Mouse (Mus musculus) heart, embryonic 13.5 days (tissue): ENCODE measurements around the gene Bmp8b. TPM values are rescaled to one million over a fixed set of nuclear protein-coding genes. Genes with fewer than 3 reads are reported as not detected.
"Not testable (repeated sequence)": the region's sequence is repeated elsewhere in the genome, so short reads cannot be mapped to it uniquely, and the experiment has no call there.

ENCODE experiments used
- ATAC-seq: fragments of 200-750 bp; cut with Nextera tagmentation; 2 replicates; pipeline ENCODE4 v1.8.0; 2017; ENCODE audit warnings: moderate TSS enrichment; ENCODE audit not compliant: insufficient number of reproducible peaks, low FRiP score, low TSS enrichment; ENCODE audit errors: extremely low read depth
- H3K27ac ChIP-seq: fragments of 300-500 bp; sonication (generic); replicated peaks from 2 replicates; pipeline ENCODE4 v1.5.1; 2015; ENCODE audit warnings: moderate library complexity, mild to moderate bottlenecking, inconsistent platforms
- H3K27me3 ChIP-seq: fragments of 300-500 bp; sonication (generic); replicated peaks from 2 replicates; pipeline ENCODE4 v1.6.1; 2015; ENCODE audit warnings: mild to moderate bottlenecking, inconsistent platforms
- H3K36me3 ChIP-seq: fragments of 300-500 bp; sonication (generic); 2 replicates; pipeline ENCODE4 v1.6.1; 2015; ENCODE audit warnings: mild to moderate bottlenecking, inconsistent platforms
- H3K4me1 ChIP-seq: fragments of 300-500 bp; sonication (generic); 2 replicates; pipeline ENCODE4 v1.6.1; 2015; ENCODE audit warnings: inconsistent platforms
- H3K4me2 ChIP-seq: fragments of 300-500 bp; sonication (generic); 2 replicates; pipeline ENCODE4 v1.6.1; 2015; ENCODE audit warnings: inconsistent platforms, mild to moderate bottlenecking, moderate library complexity
- H3K4me3 ChIP-seq: fragments of 300-500 bp; sonication (generic); 2 replicates; pipeline ENCODE4 v1.5.1; 2015; ENCODE audit warnings: moderate library complexity, mild to moderate bottlenecking, inconsistent platforms
- H3K9ac ChIP-seq: fragments of 300-500 bp; sonication (generic); 2 replicates; pipeline ENCODE4 v1.6.1; 2015; ENCODE audit warnings: inconsistent platforms, mild to moderate bottlenecking, moderate library complexity
- H3K9me3 ChIP-seq: fragments of 300-500 bp; sonication (generic); 2 replicates; pipeline ENCODE4 v1.6.1; 2016; ENCODE audit warnings: inconsistent platforms
- WGBS: fragments of 180-500 bp; shearing (Covaris S2); methylation state at CpG from one replicate; pipeline ENCODE4 v1.1.7; 2015; ENCODE audit warnings: mixed read lengths; 5-methylcytosine and 5-hydroxymethylcytosine counted together
- polyA plus RNA-seq: library from polyadenylated mRNA; unstranded; fragments of >200 nt; fragmentation: Nextera tagmentation; extraction: Ambion mirVana; gene quantifications from 2 replicates; pipeline ENCODE4 v1.2.1, GENCODE M21; 2015

Bmp8b gene
- polyA plus RNA-seq, 1 experiment from 2014 or later = 0.15 TPM

DNA sequence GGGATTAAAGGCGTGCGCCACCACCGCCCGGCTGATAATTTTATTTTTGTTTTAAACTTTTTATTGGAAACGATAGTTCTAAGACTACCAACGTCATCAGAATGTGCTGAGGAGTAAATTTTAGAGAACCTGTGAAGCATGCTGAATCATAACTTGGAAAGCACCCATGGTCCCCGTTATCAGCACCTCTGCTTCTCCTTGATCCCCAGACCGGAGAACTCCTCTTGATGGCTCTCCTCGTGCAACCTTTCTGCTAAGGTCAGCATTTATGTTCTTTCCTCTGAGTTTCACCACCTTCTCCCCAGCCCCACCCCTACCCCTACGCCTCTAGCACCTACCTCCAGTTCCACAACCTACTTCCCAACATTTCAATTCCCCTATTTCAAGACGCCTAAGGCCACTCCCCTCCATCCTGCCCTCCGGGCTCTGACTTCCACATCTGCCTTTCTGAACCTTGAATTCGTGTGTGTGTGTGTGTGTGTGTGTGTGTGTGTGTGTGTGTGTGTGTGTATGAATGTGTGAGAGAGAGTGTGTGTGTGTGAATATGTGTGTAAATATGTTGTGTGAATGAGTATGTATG is 21.6 kb upstream of the Bmp8b start:
- Histone ChIP-seq H3K9ac (no peak overlapping the region), H3K9me3 (no peaks in the 10 kb centered on the region), H3K27me3 (peaks cover 34% of the 10 kb centered on the region), H3K36me3 (no peaks in the 10 kb centered on the region), H3K27ac (no peak overlapping the region), H3K4me1 (no peaks in the 10 kb centered on the region), H3K4me2 (no peak overlapping the region), H3K4me3 (no peak overlapping the region)
- no peak for ATAC-seq
- 58% methylated on average over 13 of the region's 13 CpGs for WGBS

DNA sequence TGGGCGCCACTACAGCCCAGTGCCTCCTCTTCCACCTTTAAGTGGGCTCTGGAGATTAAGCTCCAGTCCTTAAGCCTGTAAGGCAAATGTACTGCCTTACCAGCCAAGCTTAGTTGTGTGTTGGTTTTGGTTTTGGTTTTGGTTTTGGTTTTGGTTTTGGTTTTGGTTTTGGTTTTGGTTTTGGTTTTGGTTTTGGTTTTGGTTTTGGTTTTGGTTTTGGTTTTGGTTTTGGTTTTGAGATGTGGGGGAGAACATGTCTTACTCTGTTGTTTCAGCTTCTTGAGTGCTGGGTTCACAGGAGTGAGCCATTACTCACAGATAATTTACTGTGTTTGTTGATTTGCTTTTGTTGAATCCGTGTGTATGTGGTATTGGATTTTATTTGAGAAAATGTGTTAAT is 19.7 kb upstream of the Bmp8b start:
- H3K36me3 ChIP-seq = no peaks in the 10 kb centered on the region
- H3K9ac ChIP-seq = no peak overlapping the region
- 62% methylated on average over 2 of the region's 2 CpGs for WGBS
- no peak overlapping the region for H3K27ac ChIP-seq
- peaks cover 25% of the 10 kb centered on the region for H3K27me3 ChIP-seq
- no peak overlapping the region for H3K4me3 ChIP-seq
- H3K4me2 ChIP-seq = no peak overlapping the region
- no peaks in the 10 kb centered on the region for H3K4me1 ChIP-seq
- no peak for ATAC-seq
- H3K9me3 ChIP-seq = no peaks in the 10 kb centered on the region

DNA sequence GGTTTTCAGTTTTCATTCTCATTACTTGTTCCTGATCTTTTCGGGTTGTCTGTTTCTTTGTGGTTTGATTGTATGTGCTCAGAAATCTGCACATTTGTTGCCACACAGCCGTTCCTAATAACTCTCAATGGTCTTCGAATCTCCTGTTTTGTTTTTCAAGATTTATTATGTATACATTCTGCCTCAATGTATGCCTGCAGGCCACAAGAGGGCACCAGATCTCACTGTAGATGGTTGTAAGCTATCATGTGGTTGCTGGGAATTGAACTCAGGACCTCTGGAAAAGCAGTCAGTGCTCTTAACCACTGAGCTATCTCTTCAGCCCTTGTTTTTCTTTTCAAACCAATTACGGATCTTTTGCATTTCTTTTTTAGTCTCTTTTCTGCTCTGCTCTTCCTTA is 18.6 kb upstream of the Bmp8b start:
- Histone ChIP-seq H3K27me3 (peaks cover 19% of the 10 kb centered on the region), H3K9ac (no peak overlapping the region), H3K36me3 (no peaks in the 10 kb centered on the region), H3K4me2 (no peak overlapping the region), H3K4me1 (no peaks in the 10 kb centered on the region), H3K27ac (no peak overlapping the region), H3K9me3 (no peaks in the 10 kb centered on the region), H3K4me3 (no peak overlapping the region)
- 88% methylated on average over 4 of the region's 4 CpGs for WGBS
- no peak for ATAC-seq

DNA sequence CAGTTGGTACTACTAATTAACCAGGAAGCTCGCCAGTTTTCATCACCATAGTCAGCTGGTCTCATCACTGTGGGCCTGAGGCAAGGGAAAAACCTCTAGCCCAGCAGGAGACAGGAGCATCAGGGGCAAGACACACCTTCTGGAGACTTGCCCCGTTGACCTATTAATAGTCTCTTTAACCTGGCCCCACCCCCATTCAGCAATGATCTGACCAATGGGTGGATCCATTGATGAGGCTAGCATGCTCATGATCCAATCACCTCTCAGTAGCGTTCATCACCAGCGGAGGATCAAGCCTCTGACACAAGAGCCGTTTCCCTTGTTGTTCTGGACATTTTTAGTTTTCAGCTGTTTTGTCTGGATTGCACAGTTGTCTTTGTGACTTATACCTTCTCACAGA is 12.3 kb upstream of the Bmp8b start:
- WGBS = 61% methylated on average over 5 of the region's 5 CpGs
- ATAC-seq = no peak
- no peaks in the 10 kb centered on the region for H3K9me3 ChIP-seq
- H3K36me3 ChIP-seq = no peaks in the 10 kb centered on the region
- H3K27me3 ChIP-seq = peaks cover 27% of the 10 kb centered on the region
- H3K4me3 ChIP-seq = no peak overlapping the region
- no peak overlapping the region for H3K4me2 ChIP-seq
- no peak overlapping the region for H3K27ac ChIP-seq
- peaks cover 5% of the 10 kb centered on the region; the same call in 1 of the 2 replicates for H3K4me1 ChIP-seq
- no peak overlapping the region for H3K9ac ChIP-seq

DNA sequence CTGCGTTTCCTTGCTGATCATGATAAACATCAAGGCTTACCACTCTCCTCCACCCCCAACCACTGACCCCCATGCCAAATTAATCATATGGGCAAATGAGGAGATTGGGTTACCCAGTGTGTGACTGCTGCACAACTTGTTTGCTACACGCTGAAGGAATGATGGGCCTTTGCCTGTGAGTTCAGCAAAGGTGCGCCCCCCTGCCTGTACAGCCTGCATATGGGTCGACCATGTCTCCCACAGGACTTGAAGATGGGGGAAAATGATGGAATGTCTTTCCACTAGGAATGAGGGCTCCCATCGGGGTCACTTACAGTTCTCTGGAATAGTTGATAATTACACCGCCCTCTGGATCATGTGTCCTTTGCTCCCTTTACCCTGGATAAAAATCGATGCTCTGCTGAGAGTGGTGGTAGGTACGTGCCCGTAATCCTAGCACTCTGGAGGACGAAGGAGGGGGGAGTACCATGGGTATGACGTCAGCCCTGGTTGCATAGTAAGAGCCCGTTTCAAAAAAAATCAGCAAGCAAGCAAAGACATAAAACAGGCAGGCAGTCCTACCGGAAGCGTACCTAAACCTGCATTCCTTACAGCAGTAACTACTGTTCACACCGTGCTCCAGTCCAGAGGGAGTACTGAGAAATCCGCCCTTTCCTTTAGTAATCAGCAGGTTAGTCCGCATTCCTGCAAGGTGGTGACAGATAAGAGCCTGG is 11.7 kb upstream of the Bmp8b start:
- Histone ChIP-seq H3K27me3 (peaks cover 21% of the 10 kb centered on the region), H3K9ac (peak overlapping the region; percentile 33; the same call in 1 of the 2 replicates), H3K4me3 (peak overlapping the region; percentile 17; the same call in 1 of the 2 replicates), H3K27ac (no peak overlapping the region), H3K36me3 (no peaks in the 10 kb centered on the region), H3K9me3 (no peaks in the 10 kb centered on the region), H3K4me2 (peak overlapping the region; percentile 56), H3K4me1 (peaks cover 5% of the 10 kb centered on the region; the same call in 1 of the 2 replicates)
- no peak for ATAC-seq
- 32% methylated on average over 17 of the region's 17 CpGs for WGBS

DNA sequence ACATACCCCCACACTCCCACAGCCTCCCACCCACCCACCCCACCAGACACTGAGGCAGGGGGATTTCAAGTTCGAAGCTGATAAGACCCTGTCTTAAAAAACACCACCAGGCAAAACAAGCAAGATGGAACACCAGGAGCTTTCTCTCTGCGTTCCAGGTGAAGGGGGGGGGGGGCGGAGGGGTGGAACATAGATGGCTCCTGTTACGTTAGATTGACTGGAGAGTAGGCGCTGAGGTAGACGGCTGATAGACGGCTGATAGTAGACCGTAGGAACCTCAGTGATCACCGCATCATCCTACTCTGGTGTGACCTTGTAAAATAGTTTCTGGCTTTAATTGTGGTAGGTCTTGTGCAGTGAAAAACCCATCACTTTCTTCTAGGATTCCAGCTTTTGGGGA is 11.1 kb upstream of the Bmp8b start:
- no peak overlapping the region for H3K9ac ChIP-seq
- ATAC-seq = no peak
- no peak overlapping the region for H3K27ac ChIP-seq
- H3K36me3 ChIP-seq = no peaks in the 10 kb centered on the region
- peaks cover 5% of the 10 kb centered on the region; the same call in 1 of the 2 replicates for H3K4me1 ChIP-seq
- WGBS = 36% methylated on average over 9 of the region's 9 CpGs
- no peak overlapping the region for H3K4me3 ChIP-seq
- 0 out of 2 replicates have a peak overlapping the region, but pooled peaks have one; percentile 56 for H3K4me2 ChIP-seq
- H3K27me3 ChIP-seq = peaks cover 20% of the 10 kb centered on the region
- no peaks in the 10 kb centered on the region for H3K9me3 ChIP-seq

DNA sequence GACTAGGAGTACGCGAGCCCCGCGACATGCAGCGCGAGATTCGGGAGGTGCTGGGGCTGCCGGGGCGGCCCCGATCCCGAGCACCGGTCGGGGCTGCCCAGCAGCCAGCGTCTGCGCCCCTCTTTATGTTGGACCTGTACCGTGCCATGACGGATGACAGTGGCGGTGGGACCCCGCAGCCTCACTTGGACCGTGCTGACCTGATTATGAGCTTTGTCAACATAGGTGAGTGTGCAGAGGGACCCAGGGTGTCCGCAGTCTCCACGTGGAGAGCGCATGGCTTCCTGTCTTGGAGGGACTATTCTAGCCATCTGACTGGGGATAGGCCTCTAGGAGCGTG is 456 bp downstream of the Bmp8b start:
- no peak for ATAC-seq
- Histone ChIP-seq H3K9ac (peak overlapping the region; percentile 34; the same call in 1 of the 2 replicates), H3K4me3 (peak overlapping the region; percentile 43), H3K4me2 (peak overlapping the region; percentile 66), H3K9me3 (no peaks in the 10 kb centered on the region), H3K27ac (no peak overlapping the region), H3K27me3 (peaks cover 75% of the 10 kb centered on the region), H3K36me3 (no peaks in the 10 kb centered on the region), H3K4me1 (peaks cover 11% of the 10 kb centered on the region)
- 16% methylated on average over 24 of the region's 24 CpGs for WGBS

DNA sequence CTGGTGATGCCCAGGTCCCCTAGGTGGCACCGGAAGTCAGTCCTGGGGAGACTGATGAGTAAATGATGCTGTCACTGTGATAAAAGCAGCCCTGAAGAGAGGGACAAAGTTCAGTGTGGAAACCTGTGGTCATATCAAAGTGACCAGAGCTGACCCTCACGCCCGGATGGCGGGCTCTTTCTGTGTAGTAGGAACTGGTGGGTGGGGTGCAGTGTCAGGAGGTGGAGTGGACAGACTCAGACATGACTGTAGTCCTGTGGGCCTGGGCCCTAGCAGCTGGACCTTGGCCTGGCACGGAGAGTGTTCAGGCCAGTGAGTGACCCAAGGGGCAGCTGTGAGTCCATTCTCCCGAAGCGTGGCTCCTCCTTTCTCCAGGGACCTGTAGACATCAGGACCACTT is 964 bp downstream of the Bmp8b start:
- ATAC-seq, H3K9me3 ChIP-seq, H3K36me3 ChIP-seq, H3K4me3 ChIP-seq, H3K9ac ChIP-seq, H3K4me2 ChIP-seq, H3K27ac ChIP-seq: not testable (repeated sequence)
- 72% methylated on average over 7 of the region's 7 CpGs for WGBS
- Histone ChIP-seq H3K27me3 (peaks cover 75% of the 10 kb centered on the region), H3K4me1 (peaks cover 11% of the 10 kb centered on the region)

DNA sequence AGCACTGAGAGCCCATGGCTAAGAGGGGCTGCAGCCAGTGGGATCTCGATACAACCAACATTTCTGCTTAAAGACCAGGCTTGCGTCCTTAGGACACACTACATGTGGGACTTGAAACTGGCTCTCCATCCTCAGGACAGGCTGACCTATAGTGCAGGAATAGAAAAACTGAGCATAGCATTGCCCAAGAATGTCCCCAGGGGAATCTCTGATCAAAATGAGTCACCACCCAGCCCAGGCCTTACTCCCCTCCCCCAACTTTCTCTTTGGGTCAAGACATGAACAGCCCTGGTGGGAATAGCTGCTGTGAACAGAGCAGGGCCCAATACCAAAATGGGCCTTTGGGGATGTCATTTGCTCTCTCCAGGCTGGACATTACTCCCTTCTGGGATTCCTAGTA is 1.9 kb downstream of the Bmp8b start:
- no peak for ATAC-seq
- no peaks in the 10 kb centered on the region for H3K9me3 ChIP-seq
- peaks cover 76% of the 10 kb centered on the region for H3K27me3 ChIP-seq
- no peak overlapping the region for H3K27ac ChIP-seq
- no peak overlapping the region for H3K4me3 ChIP-seq
- peaks cover 13% of the 10 kb centered on the region for H3K4me1 ChIP-seq
- 79% methylated on average over 2 of the region's 2 CpGs for WGBS
- no peak overlapping the region for H3K4me2 ChIP-seq
- H3K9ac ChIP-seq = no peak overlapping the region
- no peaks in the 10 kb centered on the region for H3K36me3 ChIP-seq

DNA sequence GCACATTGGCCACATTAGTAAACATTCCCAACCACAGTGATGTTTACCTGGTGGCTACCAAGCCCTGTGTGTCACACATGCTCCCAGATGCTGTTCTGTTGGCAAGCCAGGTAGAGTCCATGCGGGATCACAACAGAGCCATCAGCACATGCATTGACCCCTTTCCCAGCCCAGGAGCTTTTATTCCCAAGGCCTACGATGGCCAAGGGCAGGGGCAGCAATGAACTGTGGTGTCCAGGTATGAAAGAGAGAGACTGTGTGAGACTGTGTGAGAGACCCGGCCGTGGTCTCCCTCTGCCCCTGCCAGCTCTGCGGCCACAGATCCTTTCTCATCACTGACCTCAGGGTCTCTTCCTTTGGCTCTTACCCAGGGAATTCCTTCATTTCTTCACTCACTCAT is 3.1 kb downstream of the Bmp8b start:
- Histone ChIP-seq H3K27me3 (peaks cover 74% of the 10 kb centered on the region), H3K4me3 (no peak overlapping the region), H3K9me3 (no peaks in the 10 kb centered on the region), H3K27ac (no peak overlapping the region), H3K36me3 (no peaks in the 10 kb centered on the region), H3K9ac (no peak overlapping the region), H3K4me2 (no peak overlapping the region), H3K4me1 (peaks cover 13% of the 10 kb centered on the region)
- no peak for ATAC-seq
- WGBS = 79% methylated on average over 5 of the region's 5 CpGs

DNA sequence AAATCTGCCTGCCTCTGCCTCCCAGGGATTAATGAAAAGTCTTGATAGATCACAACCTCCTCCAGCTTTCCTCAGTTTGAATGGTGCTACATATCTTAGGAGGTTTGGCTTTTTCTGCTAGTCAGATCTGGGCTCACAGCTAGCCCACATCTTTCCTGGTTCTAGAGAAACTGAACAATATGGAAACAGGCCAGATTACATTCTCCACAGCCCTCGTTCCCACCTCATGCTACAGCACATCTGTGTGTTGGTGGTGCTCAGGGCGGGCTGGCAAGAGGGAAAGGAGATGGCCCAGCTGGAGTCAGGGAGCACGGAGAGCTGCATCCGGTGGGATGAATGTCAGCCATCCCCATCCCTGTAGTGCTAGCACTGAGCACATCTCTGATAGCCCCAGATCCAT is 5.8 kb downstream of the Bmp8b start:
- Histone ChIP-seq H3K27me3 (peaks cover 65% of the 10 kb centered on the region), H3K27ac (no peak overlapping the region), H3K9me3 (no peaks in the 10 kb centered on the region), H3K4me3 (no peak overlapping the region), H3K4me2 (no peak overlapping the region), H3K4me1 (0 out of 2 replicates have a peak, but pooled peaks cover 2% of the 10 kb centered on the region), H3K9ac (no peak overlapping the region), H3K36me3 (no peaks in the 10 kb centered on the region)
- ATAC-seq = no peak
- WGBS = 76% methylated on average over 4 of the region's 4 CpGs
